Mouse (Mus musculus) stomach, postnatal 0 days (tissue): Measurements from ENCODE around the gene N4bp2. TPM values are rescaled to one million over a fixed set of nuclear protein-coding genes. Genes with fewer than 3 reads are reported as not detected.

Experiments
- ATAC-seq: fragments of 200-750 bp; cut with Nextera tagmentation; 2 replicates; pipeline ENCODE4 v1.8.0; 2017; ENCODE audit not compliant: low FRiP score, low TSS enrichment
- DNase-seq: peaks from one replicate; pipeline ENCODE4 v3.0.0-alpha.2; 2016; ENCODE audit warnings: low spot score
- H3K27ac ChIP-seq: fragments of 300-500 bp; sonication (generic); replicated peaks from 2 replicates; pipeline ENCODE4 v1.5.1; 2014; ENCODE audit warnings: mild to moderate bottlenecking, control low read depth
- H3K27me3 ChIP-seq: fragments of 300-500 bp; sonication (generic); 2 replicates; pipeline ENCODE4 v1.6.1; 2014; ENCODE audit warnings: low read length; ENCODE audit not compliant: control insufficient read depth, insufficient read depth
- H3K36me3 ChIP-seq: fragments of 300-500 bp; sonication (generic); 2 replicates; pipeline ENCODE4 v1.6.1; 2014; ENCODE audit warnings: low read length, mixed read lengths; ENCODE audit not compliant: control insufficient read depth, insufficient read depth
- H3K4me1 ChIP-seq: fragments of 300-500 bp; sonication (generic); replicated peaks from 2 replicates; pipeline ENCODE4 v1.6.1; 2014; ENCODE audit warnings: antibody characterized with exemption; ENCODE audit not compliant: control insufficient read depth, insufficient read depth
- H3K4me2 ChIP-seq: fragments of 300-500 bp; sonication (generic); replicated peaks from 2 replicates; pipeline ENCODE4 v1.6.1; 2014; ENCODE audit warnings: low read depth, mild to moderate bottlenecking, control low read depth, moderate library complexity
- H3K4me3 ChIP-seq: fragments of 300-500 bp; sonication (generic); 2 replicates; pipeline ENCODE4 v1.5.1; 2014; ENCODE audit warnings: low read depth, low read length, control low read depth
- H3K9ac ChIP-seq: fragments of 300-500 bp; sonication (generic); 2 replicates; pipeline ENCODE4 v1.6.1; 2014; ENCODE audit warnings: mild to moderate bottlenecking, low read length, control low read depth, mixed read lengths
- H3K9me3 ChIP-seq: fragments of 300-500 bp; sonication (generic); 2 replicates; pipeline ENCODE4 v1.6.1; 2016; ENCODE audit warnings: low read length; ENCODE audit not compliant: control insufficient read depth
- CTCF ChIP-seq: IDR thresholded peaks from 2 replicates; pipeline ENCODE4 v1.5.1; 2016; ENCODE audit warnings: antibody characterized with exemption, low read depth, mild to moderate bottlenecking, moderate library complexity
- EP300 ChIP-seq: optimal IDR thresholded peaks from 2 replicates; pipeline ENCODE3; 2016; ENCODE audit warnings: antibody characterized with exemption
- WGBS: fragments of 180-500 bp; shearing (Covaris S2); extraction: QIAGEN DNeasy Blood & Tissue Kit; methylation state at CpG from one replicate; pipeline ENCODE4 v1.1.7; 2014; 5-methylcytosine and 5-hydroxymethylcytosine counted together
- polyA plus RNA-seq: library from polyadenylated mRNA; unstranded; fragments of >200 nt; fragmentation: Nextera tagmentation; extraction: Ambion mirVana; gene quantifications from 2 replicates; pipeline ENCODE4 v1.2.1, GENCODE M21; 2015

The N4bp2 gene
- polyA plus RNA-seq, 1 experiment from 2014 or later: 6.0 TPM

DNA sequence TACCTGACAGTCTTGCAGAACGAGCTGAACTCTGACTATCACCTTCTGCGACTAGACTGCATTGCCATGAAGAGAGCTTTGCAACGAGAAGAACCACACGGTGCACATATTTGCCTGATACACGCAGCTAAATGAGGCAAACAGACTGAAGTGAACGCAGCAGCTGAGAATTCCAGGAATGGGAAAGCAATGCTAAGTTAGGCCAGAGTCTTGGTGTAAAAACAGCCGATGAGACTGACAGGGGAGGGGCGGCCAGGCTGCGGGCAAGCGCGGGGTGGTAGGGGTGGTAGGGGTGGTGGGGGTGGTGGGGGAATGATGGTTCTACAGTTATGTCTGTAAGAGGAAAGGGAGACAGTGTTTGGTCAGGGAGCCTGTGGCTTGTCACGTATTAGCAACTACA lies 95.6 kb downstream of the N4bp2 start:
- DNase-seq: peak; percentile 20
- ATAC-seq: no peak
- H3K27me3 ChIP-seq: no peaks in the 10 kb centered on the region
- H3K4me1 ChIP-seq: no peaks in the 10 kb centered on the region
- WGBS: 19% methylated on average over 12 of the region's 12 CpGs
- peak overlapping the region; percentile 40; the same call in 1 of the 2 replicates for H3K27ac ChIP-seq
- TF ChIP-seq CTCF: no peak
- TF ChIP-seq EP300: no peak
- no peak overlapping the region for H3K4me2 ChIP-seq
- no peaks in the 10 kb centered on the region for H3K36me3 ChIP-seq
- H3K9me3 ChIP-seq: no peaks in the 10 kb centered on the region
- H3K9ac ChIP-seq: no peak overlapping the region
- no peak overlapping the region for H3K4me3 ChIP-seq

DNA sequence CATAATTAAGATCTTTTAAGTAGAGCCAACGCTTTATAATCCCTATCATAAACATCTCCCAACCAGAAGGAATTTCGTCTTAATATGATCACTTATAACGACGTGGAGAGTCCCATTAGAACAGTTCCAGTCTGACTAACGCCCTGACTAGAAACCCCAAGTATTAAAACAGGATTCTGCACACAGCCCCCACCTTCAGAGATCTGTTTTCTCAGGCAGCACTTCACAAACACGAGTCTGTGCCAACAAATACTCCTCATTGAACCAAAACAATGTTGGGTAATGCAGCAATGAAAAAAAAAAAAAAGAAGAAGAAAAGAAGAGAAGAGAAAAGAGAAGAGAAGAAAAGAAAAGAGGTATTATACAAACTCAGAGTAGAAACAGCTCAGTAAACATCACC lies 96.1 kb downstream of the N4bp2 start:
- H3K27me3 ChIP-seq: no peaks in the 10 kb centered on the region
- H3K4me2 ChIP-seq: no peak overlapping the region
- no peaks in the 10 kb centered on the region for H3K4me1 ChIP-seq
- H3K9me3 ChIP-seq: no peaks in the 10 kb centered on the region
- H3K9ac ChIP-seq: no peak overlapping the region
- no peaks in the 10 kb centered on the region for H3K36me3 ChIP-seq
- no peak overlapping the region for H3K27ac ChIP-seq
- no peak overlapping the region for H3K4me3 ChIP-seq
- TF ChIP-seq CTCF: no peak
- no peak for TF ChIP-seq EP300
- WGBS: 32% methylated on average over 6 of the region's 6 CpGs
- DNase-seq (no peak), ATAC-seq (no peak)

DNA sequence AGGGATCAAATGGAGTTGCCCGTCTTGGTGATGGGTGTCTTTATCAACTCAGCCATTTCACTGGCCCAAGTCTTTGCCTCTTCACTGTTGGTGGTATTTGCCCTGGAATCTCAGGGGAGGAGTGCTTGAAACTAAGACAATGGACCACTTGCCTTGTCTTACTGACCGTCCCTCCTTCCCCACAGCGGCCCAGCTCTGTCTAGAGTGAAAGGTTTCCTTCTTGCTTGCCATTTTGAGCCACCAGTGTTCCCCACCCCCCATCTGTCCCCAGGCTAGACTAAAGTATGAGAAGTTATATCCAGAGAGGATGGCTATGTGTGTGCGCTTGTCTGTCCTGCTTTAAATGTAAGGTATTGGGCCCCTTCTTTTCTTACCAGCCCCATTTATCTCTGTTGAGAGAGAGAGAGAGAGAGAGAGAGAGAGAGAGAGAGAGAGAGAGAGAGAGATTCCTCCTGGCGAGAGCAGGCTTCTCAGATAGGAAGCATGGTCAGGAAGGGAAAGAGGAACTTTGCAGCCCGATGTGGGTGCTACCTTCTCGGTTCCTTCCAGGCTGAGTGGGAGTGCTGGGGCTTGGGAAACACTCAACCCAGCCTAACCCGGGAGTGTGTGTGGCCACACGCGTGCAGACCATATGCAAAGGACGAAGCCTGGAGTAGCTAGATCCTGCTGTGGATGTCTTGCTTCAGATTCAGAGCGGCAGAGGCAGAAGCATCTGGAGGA lies 97.1 kb downstream of the N4bp2 start:
- no peak overlapping the region for H3K4me3 ChIP-seq
- H3K9ac ChIP-seq: no peak overlapping the region
- no peaks in the 10 kb centered on the region for H3K4me1 ChIP-seq
- no peaks in the 10 kb centered on the region for H3K36me3 ChIP-seq
- ATAC-seq (no peak), DNase-seq (no peak)
- TF ChIP-seq CTCF (no peak), EP300 (no peak)
- WGBS: 85% methylated on average over 12 of the region's 12 CpGs
- no peak overlapping the region for H3K27ac ChIP-seq
- no peaks in the 10 kb centered on the region for H3K9me3 ChIP-seq
- H3K4me2 ChIP-seq: no peak overlapping the region
- H3K27me3 ChIP-seq: no peaks in the 10 kb centered on the region

DNA sequence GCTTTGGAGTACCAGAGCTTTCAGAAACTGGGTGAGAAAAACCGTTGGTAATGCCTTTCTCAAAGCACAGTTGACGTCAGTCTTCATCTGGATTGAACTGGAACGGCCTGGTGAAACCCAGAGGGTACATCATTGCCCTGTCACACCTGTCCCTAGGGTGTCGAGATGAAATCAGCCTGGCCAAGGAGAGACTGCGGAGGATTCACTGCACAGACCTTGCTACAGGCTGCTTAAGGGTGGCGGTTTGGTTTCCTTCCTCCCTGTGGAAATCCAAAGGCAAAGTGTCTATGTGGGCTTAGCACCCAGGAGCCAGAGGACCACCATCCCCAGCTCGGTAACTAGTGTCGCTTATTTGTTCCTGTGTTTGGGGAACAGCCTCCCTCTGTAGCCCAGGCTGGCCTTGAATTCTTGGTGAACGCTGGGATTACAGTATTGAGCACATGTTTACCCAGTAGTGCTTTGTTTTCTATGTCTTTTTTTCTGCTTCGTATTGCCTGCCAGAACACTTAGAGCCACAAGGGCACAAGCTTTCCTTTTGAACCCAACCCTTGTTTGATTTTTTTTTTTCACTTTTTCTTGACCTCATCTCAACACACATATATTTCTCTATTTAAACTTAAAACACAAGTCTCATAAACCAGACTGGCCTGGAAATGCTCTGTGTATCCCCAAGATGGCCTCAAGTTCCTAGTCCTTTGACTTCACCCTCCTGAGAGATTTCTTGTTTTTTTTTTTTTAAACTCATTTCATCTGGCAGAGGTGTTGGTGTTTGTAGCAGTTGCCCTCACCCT lies 98.0 kb downstream of the N4bp2 start, which contains the start of gene Rhoh:
Gene Rhoh, plus strand, starts transcription at position 60 of the 791 bp plus-strand sequence.
- H3K9ac ChIP-seq: no peak within 1 kb of the TSS
- H3K4me2 ChIP-seq: no peak within 1 kb of the TSS
- no peak within 1 kb of the TSS for H3K27ac ChIP-seq
- WGBS: 68% methylated on average over 10 of the region's 10 CpGs
- ATAC-seq: no peak
- H3K27me3 ChIP-seq: no peaks in the 10 kb centered on the region
- no peaks in the 10 kb centered on the region for H3K9me3 ChIP-seq
- H3K4me3 ChIP-seq: no peak within 1 kb of the TSS
- no peaks in the 10 kb centered on the region for H3K36me3 ChIP-seq
- H3K4me1 ChIP-seq: no peaks in the 10 kb centered on the region
- TF ChIP-seq EP300 (no peak), CTCF (no peak)
- no peak for DNase-seq

DNA sequence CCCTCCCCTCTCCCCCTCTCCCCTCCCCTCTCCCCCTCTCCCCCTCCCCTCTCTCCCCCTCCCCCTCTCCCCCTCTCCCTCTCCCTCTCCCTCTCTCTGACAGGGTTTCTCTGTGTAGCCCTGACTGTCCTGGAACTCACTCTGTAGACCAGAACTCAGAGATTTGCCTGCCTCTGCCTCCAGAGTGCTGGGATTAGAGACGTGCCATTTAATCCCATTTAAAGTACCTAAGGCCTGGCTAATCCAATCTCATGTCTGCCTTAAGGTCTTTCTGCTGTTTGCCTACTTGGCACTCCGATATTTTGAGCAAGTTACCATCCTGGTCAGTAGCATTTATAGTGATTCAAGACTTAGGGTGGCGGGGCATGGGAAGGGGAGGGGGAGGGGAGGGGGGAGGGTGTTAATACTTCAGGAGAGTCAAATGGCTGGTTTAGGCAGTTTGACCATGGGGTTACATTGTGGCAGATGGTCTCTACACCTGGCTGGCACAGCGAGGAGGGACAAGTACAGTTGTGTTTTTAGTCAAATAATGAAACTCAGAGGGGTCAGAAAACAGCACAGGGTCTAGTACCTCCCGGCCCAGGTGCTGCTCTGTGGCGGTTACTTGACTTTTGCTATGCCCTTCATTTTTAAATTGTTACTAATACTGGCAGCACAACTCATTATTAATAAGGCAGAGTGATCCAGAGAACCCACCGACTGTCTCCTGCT lies 99.1 kb downstream of the N4bp2 start:
- Histone ChIP-seq H3K9ac (no peak overlapping the region), H3K4me1 (no peaks in the 10 kb centered on the region), H3K9me3 (no peaks in the 10 kb centered on the region), H3K4me3 (no peak overlapping the region), H3K27me3 (no peaks in the 10 kb centered on the region), H3K4me2 (no peak overlapping the region), H3K27ac (no peak overlapping the region), H3K36me3 (no peaks in the 10 kb centered on the region)
- no peak for TF ChIP-seq CTCF
- TF ChIP-seq EP300: no peak
- DNase-seq (no peak), ATAC-seq (no peak)
- WGBS: 96% methylated on average over 7 of the region's 7 CpGs

DNA sequence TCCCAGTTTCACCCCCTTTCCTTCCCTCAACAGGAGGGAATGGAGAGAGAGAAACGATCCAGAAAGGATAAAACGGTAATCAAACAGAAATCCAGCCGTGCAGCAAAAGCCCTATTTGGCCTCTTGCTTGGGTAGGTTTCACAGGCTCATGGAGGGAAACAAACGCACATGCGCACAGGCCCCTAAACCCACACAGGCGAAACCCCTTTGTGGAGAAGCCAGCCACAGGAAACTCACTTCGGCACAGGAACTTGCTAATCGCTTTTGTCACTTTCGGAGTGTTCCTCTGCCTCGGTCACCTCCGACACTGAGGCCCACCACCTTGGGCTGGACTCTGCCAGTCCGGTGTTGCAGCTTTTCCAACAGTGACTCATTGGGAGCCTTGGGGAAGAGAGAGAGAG lies 100.0 kb downstream of the N4bp2 start:
- TF ChIP-seq EP300: no peak
- TF ChIP-seq CTCF: no peak
- no peak overlapping the region for H3K9ac ChIP-seq
- DNase-seq (no peak), ATAC-seq (no peak)
- H3K27me3 ChIP-seq: no peaks in the 10 kb centered on the region
- H3K36me3 ChIP-seq: no peaks in the 10 kb centered on the region
- no peak overlapping the region for H3K4me3 ChIP-seq
- H3K9me3 ChIP-seq: no peaks in the 10 kb centered on the region
- no peak overlapping the region for H3K27ac ChIP-seq
- no peaks in the 10 kb centered on the region for H3K4me1 ChIP-seq
- no peak overlapping the region for H3K4me2 ChIP-seq
- WGBS: 65% methylated on average over 12 of the region's 12 CpGs
